Mouse (Mus musculus) liver, embryonic 14.5 days (tissue): ENCODE results near the gene Cda. TPM values are rescaled to one million over a fixed set of nuclear protein-coding genes. Genes with fewer than 3 reads are reported as not detected.

Experiments used
- ATAC-seq: fragments of 200-750 bp; cut with Nextera tagmentation; 2 replicates; pipeline ENCODE4 v1.8.0; 2017; ENCODE audit warnings: moderate number of reproducible peaks, mild to moderate bottlenecking, moderate library complexity; ENCODE audit not compliant: insufficient read depth
- DNase-seq, 3 experiments: peaks; one replicate each; pipeline ENCODE4 v3.0.0-alpha.2; 2012 to 2013; ENCODE audit warnings: low read depth in 3 of 3, low spot score in 3 of 3
- H3K27ac ChIP-seq: fragments of 300-500 bp; sonication (generic); 2 replicates; pipeline ENCODE4 v1.5.1; 2014; ENCODE audit warnings: moderate library complexity, mild to moderate bottlenecking, control low read depth, inconsistent platforms
- H3K27me3 ChIP-seq: fragments of 300-500 bp; sonication (generic); 2 replicates; pipeline ENCODE4 v1.6.1; 2014; ENCODE audit warnings: mild to moderate bottlenecking, low read length, moderate library complexity; ENCODE audit not compliant: control insufficient read depth, insufficient read depth
- H3K36me3 ChIP-seq: fragments of 300-500 bp; sonication (generic); replicated peaks from 2 replicates; pipeline ENCODE4 v1.6.1; 2014; ENCODE audit warnings: low read depth; ENCODE audit not compliant: control insufficient read depth, insufficient read depth
- H3K4me1 ChIP-seq, 2 experiments: fragments of 200-500 bp in 1 of 2; fragments of 300-500 bp in 1 of 2; sonication (generic) in 1 of 2; replicated peaks; 2 replicates each; pipeline ENCODE4 v1.6.1; 2012 to 2014; ENCODE audit warnings: antibody characterized with exemption in 1 of 2, inconsistent platforms in 1 of 2, low read length in 1 of 2; ENCODE audit not compliant: control insufficient read depth in 2 of 2, insufficient read depth in 2 of 2
- H3K4me2 ChIP-seq: fragments of 300-500 bp; sonication (generic); 2 replicates; pipeline ENCODE4 v1.6.1; 2014; ENCODE audit warnings: low read depth, mild to moderate bottlenecking, control low read depth, moderate library complexity
- H3K4me3 ChIP-seq, 2 experiments: fragments of 200-500 bp in 1 of 2; fragments of 300-500 bp in 1 of 2; sonication (generic) in 1 of 2; 2 replicates each; pipeline ENCODE4 v1.5.1; 2012 to 2014; ENCODE audit warnings: low read depth in 2 of 2, low read length in 2 of 2, mild to moderate bottlenecking in 2 of 2, control low read depth in 1 of 2, inconsistent platforms in 1 of 2, moderate library complexity in 1 of 2; ENCODE audit not compliant: insufficient read depth in 1 of 2
- H3K9ac ChIP-seq: fragments of 300-500 bp; sonication (generic); replicated peaks from 2 replicates; pipeline ENCODE4 v1.6.1; 2014; ENCODE audit warnings: mild to moderate bottlenecking, control low read depth, moderate library complexity
- H3K9me3 ChIP-seq: fragments of 300-500 bp; sonication (generic); 2 replicates; pipeline ENCODE4 v1.6.1; 2016; ENCODE audit warnings: low read length, mixed read lengths; ENCODE audit not compliant: control insufficient read depth
- CTCF ChIP-seq: IDR thresholded peaks from 2 replicates; pipeline ENCODE4 v1.5.1; 2016; ENCODE audit warnings: antibody characterized with exemption, low read depth, control low read depth
- EP300 ChIP-seq: IDR thresholded peaks from 2 replicates; pipeline ENCODE4 v1.6.1; 2016; ENCODE audit warnings: antibody characterized with exemption, low read depth
- WGBS: fragments of 180-500 bp; shearing (Covaris S2); extraction: QIAGEN DNeasy Blood & Tissue Kit; methylation state at CpG from one replicate; pipeline ENCODE4 v1.1.7; 2014; ENCODE audit not compliant: insufficient replicate concordance; 5-methylcytosine and 5-hydroxymethylcytosine counted together
- polyA plus RNA-seq, 2 experiments: library from polyadenylated mRNA; depleted of rRNA in 1 of 2; stranded (reverse) in 1 of 2; unstranded in 1 of 2; fragments of >200 nt; fragmentation: Nextera tagmentation in 1 of 2; extraction: Ambion mirVana in 1 of 2; gene quantifications; 2 replicates each; pipeline versions ENCODE4 v1.2.1 to v1.2.3; 2012 to 2014

Gene Cda
- polyA plus RNA-seq, 2 experiments, result 2.6 to 3.7 TPM

- H3K9ac ChIP-seq, result no peak overlapping the region
- ATAC-seq (no peak), DNase-seq (no peak)
- no peaks in the 10 kb centered on the region for H3K27me3 ChIP-seq
- H3K4me3 ChIP-seq, result no peak overlapping the region
- WGBS, result 77% methylated on average over 12 of the region's 12 CpGs
- no peaks in the 10 kb centered on the region for H3K36me3 ChIP-seq
- H3K4me2 ChIP-seq, result no peak overlapping the region
- no peak overlapping the region for H3K27ac ChIP-seq
- no peaks in the 10 kb centered on the region for H3K4me1 ChIP-seq
- H3K9me3 ChIP-seq, result no peaks in the 10 kb centered on the region
- TF ChIP-seq CTCF (no peak), EP300 (no peak)
Observed at GRCm38 (mm10) chr4:138356551-138356950, 11.2 kb downstream of the Cda start.

- TF ChIP-seq CTCF (no peak), EP300 (no peak)
- Histone ChIP-seq H3K27ac (no peak overlapping the region), H3K36me3 (no peaks in the 10 kb centered on the region), H3K4me2 (no peak overlapping the region), H3K4me3 (no peak overlapping the region), H3K4me1 (no peaks in the 10 kb centered on the region), H3K9ac (no peak overlapping the region), H3K9me3 (no peaks in the 10 kb centered on the region), H3K27me3 (no peaks in the 10 kb centered on the region)
- DNase-seq, result no peak
- WGBS, result 62% methylated on average over 8 of the region's 8 CpGs
- ATAC-seq, result no peak
Observed at GRCm38 (mm10) chr4:138356141-138356540, 11.7 kb downstream of the Cda start.

- Histone ChIP-seq H3K4me2 (no peak overlapping the region), H3K9ac (no peak overlapping the region)
- no peak for TF ChIP-seq EP300
- TF ChIP-seq CTCF, result no peak
Observed at GRCm38 (mm10) chr4:138355496-138355895, 12.3 kb downstream of the Cda start.

GRCm38 (mm10) chr4:138353438-138354171 is 14.2 kb downstream of the Cda start:
- no peak overlapping the region for H3K27ac ChIP-seq
- H3K27me3 ChIP-seq, result no peaks in the 10 kb centered on the region
- no peaks in the 10 kb centered on the region for H3K36me3 ChIP-seq
- H3K4me3 ChIP-seq, result no peak overlapping the region
- no peak for ATAC-seq
- H3K4me1 ChIP-seq, result no peaks in the 10 kb centered on the region
- WGBS, result 61% methylated on average over 10 of the region's 10 CpGs
- DNase-seq, result no peak
- no peaks in the 10 kb centered on the region for H3K9me3 ChIP-seq
- no peak overlapping the region for H3K4me2 ChIP-seq
- no peak for TF ChIP-seq EP300
- TF ChIP-seq CTCF, result no peak
- H3K9ac ChIP-seq, result no peak overlapping the region

More at GRCm38 (mm10) chr4:138355496-138355895, 12.3 kb downstream of the Cda start:
- no peaks in the 10 kb centered on the region for H3K9me3 ChIP-seq
- 51% methylated on average over 2 of the region's 2 CpGs for WGBS
- no peaks in the 10 kb centered on the region for H3K4me1 ChIP-seq
- ATAC-seq (no peak), DNase-seq (no peak)
- no peaks in the 10 kb centered on the region for H3K36me3 ChIP-seq
- H3K27ac ChIP-seq, result no peak overlapping the region
- no peaks in the 10 kb centered on the region for H3K27me3 ChIP-seq
- H3K4me3 ChIP-seq, result no peak overlapping the region

- ATAC-seq (no peak), DNase-seq (no peak)
- Histone ChIP-seq H3K9ac (no peak overlapping the region), H3K27ac (no peak overlapping the region), H3K4me2 (no peak overlapping the region), H3K36me3 (no peaks in the 10 kb centered on the region), H3K4me3 (no peak overlapping the region), H3K27me3 (no peaks in the 10 kb centered on the region), H3K4me1 (no peaks in the 10 kb centered on the region), H3K9me3 (no peaks in the 10 kb centered on the region)
- 69% methylated on average over 6 of the region's 6 CpGs for WGBS
- no peak for TF ChIP-seq CTCF
- no peak for TF ChIP-seq EP300
Observed at GRCm38 (mm10) chr4:138352692-138353091, 15.1 kb downstream of the Cda start.
